Mouse (Mus musculus) intestine, embryonic 15.5 days (tissue): ENCODE data around the gene Pkib. TPM values are rescaled to one million over a fixed set of nuclear protein-coding genes. Genes with fewer than 3 reads are reported as not detected.

ENCODE experiments used
- ATAC-seq: fragments of 200-750 bp; cut with Nextera tagmentation; 2 replicates; pipeline ENCODE4 v1.8.0; 2017; ENCODE audit warnings: moderate TSS enrichment, moderate library complexity
- H3K27ac ChIP-seq: fragments of 300-500 bp; sonication (generic); 2 replicates; pipeline ENCODE4 v1.5.1; 2015; ENCODE audit warnings: mild to moderate bottlenecking, inconsistent platforms
- H3K27me3 ChIP-seq: fragments of 300-500 bp; sonication (generic); replicated peaks from 2 replicates; pipeline ENCODE4 v1.6.1; 2015; ENCODE audit warnings: inconsistent platforms
- H3K36me3 ChIP-seq: fragments of 300-500 bp; sonication (generic); 2 replicates; pipeline ENCODE4 v1.6.1; 2015; ENCODE audit warnings: inconsistent platforms
- H3K4me1 ChIP-seq: fragments of 300-500 bp; sonication (generic); replicated peaks from 2 replicates; pipeline ENCODE4 v1.6.1; 2015; ENCODE audit warnings: inconsistent platforms
- H3K4me2 ChIP-seq: fragments of 300-500 bp; sonication (generic); replicated peaks from 2 replicates; pipeline ENCODE4 v1.6.1; 2015; ENCODE audit warnings: mild to moderate bottlenecking, inconsistent platforms
- H3K4me3 ChIP-seq: fragments of 300-500 bp; sonication (generic); replicated peaks from 2 replicates; pipeline ENCODE4 v1.5.1; 2015; ENCODE audit warnings: inconsistent platforms
- H3K9ac ChIP-seq: fragments of 300-500 bp; sonication (generic); 2 replicates; pipeline ENCODE4 v1.6.1; 2015; ENCODE audit warnings: inconsistent platforms
- H3K9me3 ChIP-seq: fragments of 300-500 bp; sonication (generic); 2 replicates; pipeline ENCODE4 v1.6.1; 2016; ENCODE audit warnings: inconsistent platforms
- WGBS: fragments of 180-500 bp; shearing (Covaris S2); methylation state at CpG from one replicate; pipeline ENCODE4 v1.1.7; 2015; 5-methylcytosine and 5-hydroxymethylcytosine counted together
- polyA plus RNA-seq: library from polyadenylated mRNA; unstranded; fragments of >200 nt; fragmentation: Nextera tagmentation; extraction: Ambion mirVana; gene quantifications from 2 replicates; pipeline ENCODE4 v1.2.1, GENCODE M21; 2015

Pkib gene
- polyA plus RNA-seq, 1 experiment from 2014 or later: 1.9 TPM

DNA sequence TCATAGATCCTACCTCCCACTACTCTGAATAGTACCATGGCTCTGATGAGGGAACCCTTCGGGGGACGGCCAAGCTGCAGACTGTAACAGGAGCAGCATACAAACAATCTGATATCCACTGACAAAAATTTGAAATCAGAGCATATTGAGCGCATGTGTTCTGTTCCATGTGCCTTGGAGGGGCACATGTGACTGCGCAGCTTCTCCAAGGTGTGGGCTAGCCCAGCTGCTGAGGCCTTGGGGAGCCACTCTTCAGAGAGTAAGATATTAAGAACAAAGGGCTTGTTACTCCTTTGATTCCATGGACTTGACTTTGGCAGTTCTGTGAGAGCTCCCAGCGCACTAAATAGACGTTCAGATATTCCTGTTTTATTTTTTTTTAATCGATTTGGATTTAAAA, 111.3 kb downstream of the Pkib start:
- 70% methylated on average over 7 of the region's 7 CpGs for WGBS
- no peak overlapping the region for H3K4me2 ChIP-seq
- ATAC-seq: no peak
- no peaks in the 10 kb centered on the region for H3K27me3 ChIP-seq
- H3K27ac ChIP-seq: no peak overlapping the region
- no peaks in the 10 kb centered on the region for H3K4me1 ChIP-seq
- no peaks in the 10 kb centered on the region for H3K9me3 ChIP-seq
- H3K4me3 ChIP-seq: no peak overlapping the region
- H3K36me3 ChIP-seq: no peaks in the 10 kb centered on the region
- no peak overlapping the region for H3K9ac ChIP-seq

DNA sequence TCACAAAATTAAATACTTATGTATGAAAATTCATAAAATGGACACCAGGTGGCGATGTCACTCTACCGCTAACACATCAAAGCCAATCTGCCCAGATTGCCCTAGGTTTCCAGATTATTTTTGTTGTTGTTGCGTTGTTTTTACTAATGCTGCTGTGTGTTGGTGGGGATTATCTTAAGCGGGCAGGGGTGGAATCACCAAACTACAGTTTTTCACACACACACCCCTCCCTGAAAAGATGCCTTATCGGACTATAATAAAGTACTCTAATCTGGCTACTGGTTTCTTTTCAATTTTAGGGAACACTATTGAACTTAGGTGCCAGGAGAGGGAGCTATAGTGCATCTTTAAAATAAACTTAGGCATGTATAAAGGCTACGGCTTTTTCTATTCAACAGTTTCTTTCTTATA, 111.8 kb downstream of the Pkib start:
- ATAC-seq: peak; percentile 78
- Histone ChIP-seq H3K9ac (no peak overlapping the region), H3K4me3 (peak overlapping the region; percentile 30), H3K27me3 (no peaks in the 10 kb centered on the region), H3K27ac (no peak overlapping the region), H3K4me1 (no peaks in the 10 kb centered on the region), H3K4me2 (peak overlapping the region; percentile 55), H3K36me3 (no peaks in the 10 kb centered on the region), H3K9me3 (no peaks in the 10 kb centered on the region)
- WGBS: 3% methylated on average over 6 of the region's 6 CpGs

DNA sequence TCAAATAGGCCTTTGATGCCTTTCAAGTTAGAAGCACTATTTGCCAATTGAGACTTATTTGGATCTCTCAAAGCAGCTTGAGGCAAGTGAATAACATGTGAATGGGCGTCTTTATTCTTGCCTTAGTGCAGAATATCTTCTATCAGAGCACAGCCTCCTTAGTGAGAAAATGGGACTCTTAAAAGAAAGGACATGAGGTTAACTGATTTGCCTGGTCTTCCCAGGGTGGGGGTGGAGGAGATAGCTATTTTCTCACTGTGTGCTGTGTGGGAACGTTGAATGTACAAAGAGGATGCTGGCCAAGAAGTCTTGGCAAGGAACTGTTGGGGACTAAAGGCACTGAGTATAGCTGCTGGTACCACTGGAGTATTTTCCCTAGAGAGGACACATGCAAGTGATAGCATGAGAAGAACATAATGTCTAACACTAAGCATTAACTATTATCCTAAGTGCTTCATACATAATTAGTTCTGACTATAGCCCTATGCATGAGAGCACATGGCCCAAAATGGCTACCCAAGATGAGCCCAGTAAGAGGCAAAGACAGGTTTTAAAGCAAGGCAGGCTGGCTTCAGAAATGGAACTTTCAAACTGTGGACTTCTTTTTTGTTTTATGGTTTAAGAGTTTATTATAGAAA, 112.5 kb downstream of the Pkib start:
- H3K4me3 ChIP-seq: no peak overlapping the region
- no peaks in the 10 kb centered on the region for H3K36me3 ChIP-seq
- peak; percentile 50 for ATAC-seq
- no peaks in the 10 kb centered on the region for H3K9me3 ChIP-seq
- H3K4me2 ChIP-seq: no peak overlapping the region
- no peak overlapping the region for H3K9ac ChIP-seq
- no peak overlapping the region for H3K27ac ChIP-seq
- no peaks in the 10 kb centered on the region for H3K27me3 ChIP-seq
- H3K4me1 ChIP-seq: no peaks in the 10 kb centered on the region
- 47% methylated on average over 2 of the region's 2 CpGs for WGBS

DNA sequence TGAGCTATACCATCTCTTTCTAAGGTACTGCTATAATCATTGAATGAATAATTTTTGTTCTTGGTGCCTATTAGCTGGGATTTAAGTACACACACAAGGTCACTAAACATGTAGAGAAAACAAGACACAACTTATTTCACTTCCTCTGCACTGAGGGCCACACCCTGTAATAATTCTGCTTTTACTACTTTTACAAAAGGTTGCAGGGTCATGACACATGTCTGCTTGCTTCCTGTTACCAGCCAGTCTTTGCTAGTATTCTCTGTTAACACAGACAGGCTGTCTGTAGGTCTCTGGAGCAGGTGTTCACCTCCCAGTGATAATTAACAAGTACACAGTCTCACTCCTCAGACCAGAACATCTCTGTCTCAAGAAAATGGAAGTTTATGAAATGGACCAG, 113.7 kb downstream of the Pkib start:
- H3K4me2 ChIP-seq: no peak overlapping the region
- H3K36me3 ChIP-seq: no peaks in the 10 kb centered on the region
- no peaks in the 10 kb centered on the region for H3K27me3 ChIP-seq
- no peak overlapping the region for H3K27ac ChIP-seq
- H3K9me3 ChIP-seq: no peaks in the 10 kb centered on the region
- peak; percentile 50; the same call in 1 of the 2 replicates for ATAC-seq
- H3K4me1 ChIP-seq: no peaks in the 10 kb centered on the region
- no peak overlapping the region for H3K9ac ChIP-seq
- H3K4me3 ChIP-seq: no peak overlapping the region

DNA sequence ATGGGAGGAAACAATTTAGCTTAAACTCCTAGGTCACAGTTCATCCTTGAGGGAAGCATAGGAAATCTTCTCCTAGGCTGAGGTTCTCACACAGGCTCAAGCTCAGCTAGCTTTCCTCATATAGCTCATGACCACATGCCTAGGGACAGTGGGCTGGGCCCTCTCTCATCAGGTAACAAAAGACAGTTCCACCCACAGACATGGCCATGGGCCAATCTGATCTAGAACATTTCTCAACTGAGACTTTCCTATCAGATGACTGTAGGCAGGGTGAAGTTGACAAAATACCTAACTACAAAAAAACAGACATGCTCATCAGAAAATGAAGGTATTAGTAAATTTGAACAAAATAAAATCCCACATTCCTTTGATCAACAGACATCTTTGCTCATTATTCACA, 115.3 kb downstream of the Pkib start:
- no peak for ATAC-seq

DNA sequence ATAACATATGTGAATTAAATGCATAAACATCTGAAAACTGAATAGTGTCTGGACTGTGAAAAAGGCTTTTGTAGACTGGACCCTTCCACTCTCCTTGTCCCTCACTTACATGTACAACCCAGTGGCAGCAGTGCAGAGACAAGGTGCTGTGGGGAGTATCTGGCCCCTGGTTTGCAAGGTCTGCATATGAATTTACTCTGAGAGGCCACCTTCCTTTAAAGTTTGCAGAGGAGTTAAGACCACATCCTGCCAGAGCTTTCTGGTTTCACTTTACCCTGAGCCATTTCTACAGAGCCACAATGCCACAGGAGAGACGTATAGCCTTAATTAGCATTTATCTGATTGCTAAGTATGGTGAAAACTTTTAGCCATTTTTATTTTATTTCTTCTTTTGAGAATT, 121.6 kb downstream of the Pkib start:
- H3K9me3 ChIP-seq: no peaks in the 10 kb centered on the region
- 71% methylated on average over 1 of the region's 1 CpGs for WGBS
- H3K27ac ChIP-seq: no peak overlapping the region
- no peaks in the 10 kb centered on the region for H3K4me1 ChIP-seq
- H3K4me3 ChIP-seq: no peak overlapping the region
- no peaks in the 10 kb centered on the region for H3K36me3 ChIP-seq
- H3K9ac ChIP-seq: no peak overlapping the region
- H3K4me2 ChIP-seq: no peak overlapping the region
- no peaks in the 10 kb centered on the region for H3K27me3 ChIP-seq
- no peak for ATAC-seq

More for the DNA sequence above, 115.3 kb downstream of the Pkib start:
- Histone ChIP-seq H3K9me3 (no peaks in the 10 kb centered on the region), H3K36me3 (no peaks in the 10 kb centered on the region), H3K9ac (no peak overlapping the region), H3K27me3 (no peaks in the 10 kb centered on the region), H3K4me3 (no peak overlapping the region), H3K4me1 (no peaks in the 10 kb centered on the region), H3K27ac (no peak overlapping the region), H3K4me2 (no peak overlapping the region)

DNA sequence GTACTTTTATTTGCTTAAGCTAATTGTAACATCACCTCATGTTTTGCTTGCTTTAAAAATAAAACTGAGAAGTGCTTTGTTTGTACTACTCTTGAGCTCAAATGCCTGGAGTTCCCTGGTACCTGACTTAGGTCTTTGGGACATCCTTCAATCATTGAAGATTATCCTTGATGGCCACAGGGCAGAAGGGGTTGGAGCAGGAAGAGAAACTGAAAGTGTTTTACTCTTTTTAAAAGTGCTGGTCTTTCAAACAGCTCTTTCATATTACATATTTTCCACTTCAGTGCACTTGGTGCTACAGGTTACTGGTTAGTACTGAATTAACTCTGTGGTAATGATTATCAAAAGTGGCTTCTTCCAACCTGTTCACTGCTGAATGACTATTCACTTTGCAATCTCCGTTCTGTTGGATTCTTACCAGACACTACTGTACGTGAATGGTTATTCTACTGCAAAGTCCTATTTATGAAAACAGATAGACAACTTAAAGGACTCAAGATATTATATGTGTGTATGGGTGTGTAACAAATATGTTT, 123.5 kb downstream of the Pkib start:
- no peak overlapping the region for H3K4me3 ChIP-seq
- WGBS: 82% methylated on average over 2 of the region's 2 CpGs
- H3K27ac ChIP-seq: no peak overlapping the region
- no peak overlapping the region for H3K4me2 ChIP-seq
- no peak overlapping the region for H3K9ac ChIP-seq
- no peaks in the 10 kb centered on the region for H3K36me3 ChIP-seq
- no peaks in the 10 kb centered on the region for H3K4me1 ChIP-seq
- no peak for ATAC-seq
- no peaks in the 10 kb centered on the region for H3K9me3 ChIP-seq
- H3K27me3 ChIP-seq: no peaks in the 10 kb centered on the region

DNA sequence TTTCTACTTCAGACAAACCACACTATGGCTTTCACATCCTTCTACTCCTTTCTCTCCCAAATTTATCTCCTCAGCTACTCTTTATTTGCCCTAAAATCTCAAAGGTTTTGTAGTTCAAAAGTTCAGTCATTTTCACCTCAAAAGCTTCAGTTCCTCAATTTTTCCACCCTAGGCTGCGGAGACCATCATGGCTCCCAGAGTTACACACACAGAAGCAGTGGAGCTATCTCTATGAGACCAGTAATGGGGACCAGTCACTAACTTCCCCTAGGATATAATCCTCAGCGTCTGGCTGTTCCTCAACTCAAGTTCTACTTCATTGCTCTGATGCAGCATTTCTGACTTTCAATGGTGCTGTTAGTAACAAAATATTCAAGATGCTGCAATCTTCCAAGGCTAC, 127.2 kb downstream of the Pkib start:
- no peaks in the 10 kb centered on the region for H3K36me3 ChIP-seq
- ATAC-seq: no peak
- WGBS: 92% methylated on average over 2 of the region's 2 CpGs
- H3K9me3 ChIP-seq: no peaks in the 10 kb centered on the region
- H3K27ac ChIP-seq: no peak overlapping the region
- H3K9ac ChIP-seq: no peak overlapping the region
- H3K4me3 ChIP-seq: no peak overlapping the region
- H3K4me2 ChIP-seq: no peak overlapping the region
- H3K4me1 ChIP-seq: no peaks in the 10 kb centered on the region
- H3K27me3 ChIP-seq: no peaks in the 10 kb centered on the region

DNA sequence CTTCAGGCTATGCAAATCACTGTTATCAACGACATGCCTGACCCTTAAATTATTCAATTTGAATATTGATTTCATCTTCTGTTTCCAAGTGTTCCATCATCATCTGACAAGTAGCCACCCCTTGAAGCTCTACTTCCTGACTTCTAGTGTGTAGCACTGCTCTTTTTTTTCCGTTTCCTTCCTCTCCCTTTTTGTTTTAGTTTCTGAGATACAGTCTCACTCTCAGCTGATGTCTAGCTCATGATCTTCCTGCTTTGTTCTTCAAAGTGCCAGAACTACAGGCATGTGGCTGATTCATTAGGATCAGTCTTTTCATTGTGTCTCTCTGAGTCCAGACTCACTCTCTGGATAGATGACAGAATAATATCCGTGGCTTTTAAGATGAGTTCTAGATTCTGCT, 128.9 kb downstream of the Pkib start:
- no peaks in the 10 kb centered on the region for H3K36me3 ChIP-seq
- ATAC-seq: no peak

DNA sequence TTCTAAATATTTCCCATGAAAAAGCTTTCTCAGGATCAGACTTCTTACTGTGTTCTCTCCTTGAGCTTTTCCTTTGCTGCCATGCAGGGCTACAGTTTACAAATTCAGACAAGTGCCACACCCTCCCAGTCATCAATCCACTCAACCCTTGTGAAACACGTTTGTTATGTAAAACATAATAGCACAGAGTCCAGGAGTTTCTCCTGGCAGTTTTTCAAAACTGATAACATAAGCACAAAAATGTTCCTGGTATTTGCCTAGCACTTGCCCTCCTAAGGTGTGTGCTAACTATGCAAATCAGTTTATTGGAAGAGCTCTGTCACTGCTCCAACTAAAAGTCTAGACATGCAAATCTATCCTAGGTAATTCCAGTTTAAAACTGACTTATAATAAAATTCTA, 131.3 kb downstream of the Pkib start:
- 15% methylated on average over 1 of the region's 1 CpGs for WGBS
- H3K9me3 ChIP-seq: no peaks in the 10 kb centered on the region

More for the DNA sequence above, 128.9 kb downstream of the Pkib start:
- Histone ChIP-seq H3K4me1 (no peaks in the 10 kb centered on the region), H3K4me3 (no peak overlapping the region), H3K9ac (no peak overlapping the region), H3K27ac (no peak overlapping the region), H3K9me3 (no peaks in the 10 kb centered on the region), H3K27me3 (no peaks in the 10 kb centered on the region), H3K4me2 (no peak overlapping the region)
- WGBS: 70% methylated on average over 3 of the region's 3 CpGs

DNA sequence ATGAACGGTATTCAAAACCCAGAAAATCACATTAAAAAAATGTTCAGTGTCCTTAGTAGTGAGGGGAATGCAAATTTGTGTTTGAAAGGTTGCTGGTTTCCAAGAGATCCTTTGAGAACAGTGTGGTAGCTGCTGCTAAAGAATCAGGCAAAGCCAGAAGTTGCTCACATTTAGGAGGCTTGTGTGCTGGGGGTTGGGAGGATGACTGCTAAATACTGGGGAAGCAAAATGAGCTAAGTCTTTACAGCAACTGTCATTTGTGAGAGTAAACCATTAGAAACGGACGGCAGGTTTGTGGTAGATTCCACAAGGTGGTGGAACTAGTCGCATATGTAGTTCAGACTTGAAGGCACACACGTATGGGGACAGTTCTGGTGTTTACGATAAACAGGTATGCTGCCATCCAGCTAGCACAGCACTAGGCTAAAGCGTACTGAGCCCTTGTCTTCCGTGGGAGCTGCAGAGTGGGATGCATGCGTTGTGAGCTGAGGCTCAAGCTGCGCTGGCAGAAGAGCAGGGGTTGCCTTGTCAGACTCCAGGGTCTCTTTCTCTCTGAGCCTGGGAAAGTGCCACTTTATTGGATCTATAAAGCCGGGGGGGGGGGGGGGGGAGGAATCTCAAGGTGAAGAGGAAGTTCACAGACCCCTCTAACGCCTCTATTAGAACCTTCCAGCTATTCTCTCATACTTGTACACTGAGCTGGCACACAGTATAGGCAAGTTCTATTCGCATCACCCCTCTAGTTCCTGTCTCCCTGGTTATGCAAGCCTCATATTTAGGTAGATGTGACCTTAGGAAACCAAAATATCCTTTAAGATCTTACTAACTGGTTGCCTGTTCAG, 151.7 kb downstream of the Pkib start:
- 38% methylated on average over 12 of the region's 13 CpGs for WGBS
- no peak for ATAC-seq

More for the DNA sequence above, 131.3 kb downstream of the Pkib start:
- H3K4me3 ChIP-seq: no peak overlapping the region
- no peaks in the 10 kb centered on the region for H3K4me1 ChIP-seq
- no peak overlapping the region for H3K9ac ChIP-seq
- no peak overlapping the region for H3K27ac ChIP-seq
- no peaks in the 10 kb centered on the region for H3K36me3 ChIP-seq
- H3K27me3 ChIP-seq: no peaks in the 10 kb centered on the region
- peak; percentile 62 for ATAC-seq
- H3K4me2 ChIP-seq: no peak overlapping the region

DNA sequence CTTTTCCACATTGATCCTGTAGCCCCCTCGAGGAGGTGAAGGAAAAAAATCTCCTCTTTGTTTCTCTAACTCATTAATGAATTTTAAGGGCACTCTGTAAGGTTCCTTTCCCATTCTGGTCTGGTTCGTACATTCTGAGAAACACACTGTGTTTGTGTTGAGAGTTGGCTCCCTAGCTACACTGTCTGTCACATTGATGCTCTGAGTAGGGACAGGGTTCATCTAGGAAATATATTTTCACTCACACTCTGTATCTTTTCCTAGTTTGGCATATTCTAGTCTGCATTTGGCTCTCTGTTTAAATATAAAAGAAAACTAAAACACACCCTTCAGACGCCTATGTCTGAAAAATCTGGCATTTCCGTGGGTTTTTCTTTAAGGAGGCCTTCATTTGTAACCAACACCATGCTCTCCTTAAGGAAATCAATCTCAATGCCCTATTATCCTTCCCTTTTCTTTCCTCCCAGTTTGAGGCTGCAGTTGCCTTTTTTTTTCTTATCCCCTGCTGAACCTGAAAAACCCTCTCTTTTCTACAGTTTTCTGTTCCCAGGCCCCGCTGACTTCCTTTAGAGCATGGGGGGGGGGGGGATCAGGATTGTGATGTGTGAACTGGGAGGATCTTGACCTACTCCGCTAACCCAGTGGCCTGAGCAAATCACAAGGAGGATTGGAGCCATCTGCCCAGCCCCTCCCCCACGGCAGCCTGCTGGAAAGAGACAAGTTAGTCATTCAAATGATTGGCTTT, 152.5 kb downstream of the Pkib start:
- no peaks in the 10 kb centered on the region for H3K9me3 ChIP-seq
- WGBS: 22% methylated on average over 7 of the region's 7 CpGs
- H3K4me1 ChIP-seq: no peaks in the 10 kb centered on the region
- H3K4me3 ChIP-seq: no peak overlapping the region
- H3K27ac ChIP-seq: peak overlapping the region; percentile 32
- H3K4me2 ChIP-seq: peak overlapping the region; percentile 25
- H3K9ac ChIP-seq: no peak overlapping the region
- ATAC-seq: peak; percentile 87
- H3K36me3 ChIP-seq: no peaks in the 10 kb centered on the region
- no peaks in the 10 kb centered on the region for H3K27me3 ChIP-seq

More for the DNA sequence above, 151.7 kb downstream of the Pkib start:
- no peak overlapping the region for H3K4me3 ChIP-seq
- H3K4me2 ChIP-seq: no peak overlapping the region
- H3K4me1 ChIP-seq: no peaks in the 10 kb centered on the region
- H3K36me3 ChIP-seq: no peaks in the 10 kb centered on the region
- no peak overlapping the region for H3K9ac ChIP-seq
- no peaks in the 10 kb centered on the region for H3K9me3 ChIP-seq
- H3K27ac ChIP-seq: 0 out of 2 replicates have a peak overlapping the region, but pooled peaks have one; percentile 32
- H3K27me3 ChIP-seq: no peaks in the 10 kb centered on the region
